Mouse (Mus musculus): ENCODE data around the gene Enkd1. TPM values are rescaled to one million over a fixed set of nuclear protein-coding genes. Genes with fewer than 3 reads are reported as not detected.

The Enkd1 gene
- polyA plus RNA-seq, 1 experiment from 2014 or later, result 8.2 TPM

DNA sequence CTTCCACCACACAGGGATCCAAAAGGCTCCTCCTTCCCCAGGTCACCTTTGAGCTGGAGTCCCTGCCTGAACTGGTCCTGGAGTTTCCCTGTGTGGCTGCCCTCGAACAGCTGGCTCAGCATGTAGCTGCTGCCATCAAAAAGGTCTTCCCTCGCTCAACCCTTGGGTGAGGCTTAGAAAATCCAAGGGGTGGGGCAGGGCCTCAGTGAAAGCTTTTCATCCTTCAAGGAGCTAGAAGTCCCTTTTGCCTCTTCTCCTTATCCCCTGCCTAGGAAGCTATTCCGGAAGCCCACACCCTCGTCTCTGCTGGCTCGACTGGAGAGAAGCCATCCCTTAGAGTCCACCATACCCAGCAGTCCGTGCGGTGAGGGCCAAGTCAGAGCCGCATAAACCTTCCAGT lies 20.5 kb downstream of the Enkd1 start:
- Histone ChIP-seq H3K27ac (ENCODE audit: low read length) (no peak overlapping the region), H3K9me3 (ENCODE audit: low read length) (no peaks in the 10 kb centered on the region), H3K9ac (replicated peaks; ENCODE audit: low read depth) (no peak overlapping the region), H3K4me2 (replicated peaks; ENCODE audit: low read depth, low read length) (no peak overlapping the region), H3K4me3 (ENCODE audit: low read depth, low read length) (no peak overlapping the region), H3K27me3 (replicated peaks; ENCODE audit: insufficient read depth, low read length) (no peaks in the 10 kb centered on the region), H3K36me3 (ENCODE audit: insufficient read depth, low read length) (0 out of 2 replicates have a peak, but pooled peaks cover 4% of the 10 kb centered on the region), H3K4me1 (ENCODE audit: insufficient read depth, low read depth, low read length) (no peaks in the 10 kb centered on the region)
- ATAC-seq (no peak), DNase-seq (ENCODE audit: low spot score) (no peak)
- TF ChIP-seq CTCF (IDR thresholded peaks at IDR 0.05), result no peak
- no peak for TF ChIP-seq EP300 (IDR thresholded peaks at IDR 0.05)
- 50% methylated on average over 8 of the region's 8 CpGs for WGBS

DNA sequence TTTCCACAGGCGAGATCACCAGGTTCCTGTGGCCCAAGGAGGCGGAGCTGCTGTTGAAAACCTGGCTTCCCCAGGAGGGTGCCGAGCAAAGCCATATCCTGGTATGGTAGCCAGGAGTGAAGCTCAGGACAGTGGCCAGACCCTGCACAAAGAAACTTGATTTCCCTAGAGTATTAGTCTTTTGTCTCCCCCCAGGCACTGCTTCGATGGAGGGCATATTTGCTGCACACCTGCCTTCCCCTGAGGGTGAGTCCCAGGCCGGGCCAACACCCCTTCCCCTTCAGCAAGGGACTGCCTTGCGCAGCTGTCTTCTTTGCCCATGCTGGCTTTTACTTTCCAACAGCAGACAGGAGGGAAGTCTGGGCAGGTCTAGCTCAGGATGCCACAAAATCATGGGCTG lies 21.5 kb downstream of the Enkd1 start:
- H3K4me2 ChIP-seq (replicated peaks; ENCODE audit: low read depth, low read length), result no peak overlapping the region

DNA sequence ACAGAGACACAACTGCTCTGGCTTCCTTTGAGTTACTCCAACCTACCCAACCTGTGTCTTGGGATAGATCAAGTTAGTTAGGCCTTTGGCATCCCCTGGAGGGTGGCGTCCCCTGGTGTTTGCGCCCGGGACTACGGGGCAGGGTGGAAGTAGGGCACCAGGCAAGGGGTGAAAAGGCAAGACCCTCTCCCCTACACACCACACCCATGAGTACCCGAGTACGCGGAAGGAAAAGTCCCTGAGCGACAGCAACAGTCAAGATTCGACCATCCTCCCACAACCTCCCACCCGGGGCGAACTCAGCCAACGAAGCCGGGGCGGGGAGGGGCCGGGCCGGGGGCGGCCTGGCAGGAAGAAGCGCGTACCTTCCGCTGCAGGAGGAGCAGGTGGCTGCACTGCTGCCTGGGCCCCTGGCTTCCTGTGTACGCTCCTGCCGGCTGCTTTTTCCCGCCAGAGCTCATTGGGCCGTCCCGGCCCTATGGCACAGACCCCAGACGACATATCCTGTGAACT lies 22.2 kb downstream of the Enkd1 start, which contains the start of gene Carmil2:
Gene Carmil2 (plus strand): TSS at position 479 of the 513 bp plus-strand sequence.
- no peak within 1 kb of the TSS; the same call in 1 of the 2 replicates for H3K4me3 ChIP-seq (ENCODE audit: low read depth, low read length)
- no peaks in the 10 kb centered on the region for H3K9me3 ChIP-seq (ENCODE audit: low read length)
- WGBS, result 11% methylated on average over 17 of the region's 26 CpGs
- H3K36me3 ChIP-seq (ENCODE audit: insufficient read depth, low read length), result peaks cover 18% of the 10 kb centered on the region; the same call in 1 of the 2 replicates
- no peaks in the 10 kb centered on the region for H3K4me1 ChIP-seq (ENCODE audit: insufficient read depth, low read depth, low read length)
- peak within 1 kb of the TSS; percentile 43 for H3K4me2 ChIP-seq (replicated peaks; ENCODE audit: low read depth, low read length)
- no peak within 1 kb of the TSS for H3K27ac ChIP-seq (ENCODE audit: low read length)
- H3K27me3 ChIP-seq (replicated peaks; ENCODE audit: insufficient read depth, low read length), result no peaks in the 10 kb centered on the region
- H3K9ac ChIP-seq (replicated peaks; ENCODE audit: low read depth), result no peak within 1 kb of the TSS
- DNase-seq (ENCODE audit: low spot score) (peak; percentile 42), ATAC-seq (peak; percentile 61)
- peak; percentile 85 for TF ChIP-seq CTCF (IDR thresholded peaks at IDR 0.05)
- no peak for TF ChIP-seq EP300 (IDR thresholded peaks at IDR 0.05)

More for the DNA sequence above, 21.5 kb downstream of the Enkd1 start:
- Histone ChIP-seq H3K9ac (replicated peaks; ENCODE audit: low read depth) (no peak overlapping the region), H3K9me3 (ENCODE audit: low read length) (no peaks in the 10 kb centered on the region), H3K4me1 (ENCODE audit: insufficient read depth, low read depth, low read length) (no peaks in the 10 kb centered on the region), H3K36me3 (ENCODE audit: insufficient read depth, low read length) (peaks cover 12% of the 10 kb centered on the region; the same call in 1 of the 2 replicates), H3K27ac (ENCODE audit: low read length) (no peak overlapping the region), H3K4me3 (ENCODE audit: low read depth, low read length) (no peak overlapping the region), H3K27me3 (replicated peaks; ENCODE audit: insufficient read depth, low read length) (no peaks in the 10 kb centered on the region)
- DNase-seq (ENCODE audit: low spot score) (no peak), ATAC-seq (no peak)
- no peak for TF ChIP-seq EP300 (IDR thresholded peaks at IDR 0.05)
- no peak for TF ChIP-seq CTCF (IDR thresholded peaks at IDR 0.05)
- WGBS, result 64% methylated on average over 6 of the region's 6 CpGs

DNA sequence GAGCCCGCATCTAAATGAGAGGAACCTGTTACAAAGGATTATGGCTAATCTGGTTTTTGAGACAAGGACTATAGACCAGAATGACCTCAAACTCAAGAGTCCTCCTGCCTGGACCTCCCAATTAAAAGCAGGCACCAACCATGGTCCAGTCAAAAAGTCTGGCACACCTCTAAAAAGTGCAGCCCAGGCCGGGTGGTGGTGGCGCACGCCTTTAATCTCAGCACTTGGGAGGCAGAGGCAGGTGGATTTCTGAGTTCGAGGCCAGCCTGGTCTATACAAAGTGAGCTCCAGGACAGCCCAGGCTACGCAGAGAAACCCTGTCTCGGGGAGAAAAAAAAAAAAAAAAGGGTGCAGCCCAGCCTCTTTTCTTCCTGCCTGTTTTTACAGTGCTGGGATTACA lies 22.7 kb downstream of the Enkd1 start:
- 71% methylated on average over 7 of the region's 7 CpGs for WGBS
- no peak overlapping the region for H3K4me2 ChIP-seq (replicated peaks; ENCODE audit: low read depth, low read length)
- H3K4me3 ChIP-seq (ENCODE audit: low read depth, low read length), result no peak overlapping the region
- H3K9ac ChIP-seq (replicated peaks; ENCODE audit: low read depth), result no peak overlapping the region
- H3K27me3 ChIP-seq (replicated peaks; ENCODE audit: insufficient read depth, low read length), result no peaks in the 10 kb centered on the region
- no peaks in the 10 kb centered on the region for H3K4me1 ChIP-seq (ENCODE audit: insufficient read depth, low read depth, low read length)
- TF ChIP-seq CTCF (IDR thresholded peaks at IDR 0.05) (no peak), EP300 (IDR thresholded peaks at IDR 0.05) (no peak)
- ATAC-seq (no peak), DNase-seq (ENCODE audit: low spot score) (no peak)
- peaks cover 24% of the 10 kb centered on the region for H3K36me3 ChIP-seq (ENCODE audit: insufficient read depth, low read length)
- H3K27ac ChIP-seq (ENCODE audit: low read length), result no peak overlapping the region
- no peaks in the 10 kb centered on the region for H3K9me3 ChIP-seq (ENCODE audit: low read length)

DNA sequence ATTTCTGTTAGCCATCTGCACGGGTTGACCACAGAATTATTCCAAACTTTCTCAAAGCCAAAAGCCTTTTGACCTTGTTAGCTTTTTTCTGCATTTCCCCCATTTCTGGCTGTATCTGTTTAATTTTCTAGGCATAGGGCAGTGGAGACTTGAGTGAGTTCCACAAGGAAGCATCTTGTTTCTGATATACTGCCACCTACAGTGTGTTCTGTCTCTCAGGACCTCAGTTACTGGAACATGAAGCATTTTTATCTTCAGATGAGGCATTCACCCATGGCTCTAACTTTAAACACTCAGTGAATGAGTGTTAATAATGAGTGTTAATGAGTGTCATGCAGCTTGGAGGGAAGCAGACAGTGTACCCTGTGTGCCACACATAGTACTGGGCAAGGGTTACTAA lies 30.1 kb downstream of the Enkd1 start:
- ATAC-seq (no peak), DNase-seq (ENCODE audit: low spot score) (no peak)
- H3K36me3 ChIP-seq (ENCODE audit: insufficient read depth, low read length), result peaks cover 67% of the 10 kb centered on the region
- 79% methylated on average over 1 of the region's 1 CpGs for WGBS
- H3K9ac ChIP-seq (replicated peaks; ENCODE audit: low read depth), result no peak overlapping the region
- H3K4me1 ChIP-seq (ENCODE audit: insufficient read depth, low read depth, low read length), result no peaks in the 10 kb centered on the region
- no peak overlapping the region for H3K27ac ChIP-seq (ENCODE audit: low read length)
- H3K9me3 ChIP-seq (ENCODE audit: low read length), result no peaks in the 10 kb centered on the region
- no peak overlapping the region for H3K4me3 ChIP-seq (ENCODE audit: low read depth, low read length)
- no peaks in the 10 kb centered on the region for H3K27me3 ChIP-seq (replicated peaks; ENCODE audit: insufficient read depth, low read length)
- no peak overlapping the region for H3K4me2 ChIP-seq (replicated peaks; ENCODE audit: low read depth, low read length)
- TF ChIP-seq CTCF (IDR thresholded peaks at IDR 0.05), result peak; percentile 38
- no peak for TF ChIP-seq EP300 (IDR thresholded peaks at IDR 0.05)

DNA sequence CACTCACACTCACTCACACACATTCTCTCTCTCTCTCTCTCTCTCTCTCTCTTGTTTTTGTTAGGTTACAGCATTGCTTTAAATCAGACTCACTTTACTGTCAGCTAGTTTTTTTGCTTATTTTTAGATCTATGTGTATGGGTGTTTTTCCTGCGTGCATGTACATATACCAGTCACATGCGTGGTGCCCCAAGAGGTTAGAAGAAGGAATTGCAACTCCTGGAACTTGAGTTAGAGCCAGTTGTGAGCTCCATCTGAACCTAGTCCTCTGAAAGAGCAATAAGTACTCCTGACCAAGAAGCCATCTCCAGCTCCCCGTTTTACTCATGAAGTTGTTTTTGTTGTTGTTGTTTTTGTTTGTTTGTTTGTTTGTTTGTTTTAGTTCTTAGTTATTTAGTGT lies 46.8 kb downstream of the Enkd1 start:
- Histone ChIP-seq H3K36me3 (ENCODE audit: insufficient read depth, low read length) (peaks cover 21% of the 10 kb centered on the region; the same call in 1 of the 2 replicates), H3K4me1 (ENCODE audit: insufficient read depth, low read depth, low read length) (no peaks in the 10 kb centered on the region), H3K4me3 (ENCODE audit: low read depth, low read length) (no peak overlapping the region), H3K9me3 (ENCODE audit: low read length) (no peaks in the 10 kb centered on the region), H3K4me2 (replicated peaks; ENCODE audit: low read depth, low read length) (no peak overlapping the region), H3K27me3 (replicated peaks; ENCODE audit: insufficient read depth, low read length) (no peaks in the 10 kb centered on the region), H3K27ac (ENCODE audit: low read length) (no peak overlapping the region), H3K9ac (replicated peaks; ENCODE audit: low read depth) (no peak overlapping the region)
- peak; percentile 62 for ATAC-seq
- WGBS, result 63% methylated on average over 3 of the region's 3 CpGs
- peak; percentile 81 for DNase-seq (ENCODE audit: low spot score)
- no peak for TF ChIP-seq EP300 (IDR thresholded peaks at IDR 0.05)
- TF ChIP-seq CTCF (IDR thresholded peaks at IDR 0.05), result peak; percentile 73

DNA sequence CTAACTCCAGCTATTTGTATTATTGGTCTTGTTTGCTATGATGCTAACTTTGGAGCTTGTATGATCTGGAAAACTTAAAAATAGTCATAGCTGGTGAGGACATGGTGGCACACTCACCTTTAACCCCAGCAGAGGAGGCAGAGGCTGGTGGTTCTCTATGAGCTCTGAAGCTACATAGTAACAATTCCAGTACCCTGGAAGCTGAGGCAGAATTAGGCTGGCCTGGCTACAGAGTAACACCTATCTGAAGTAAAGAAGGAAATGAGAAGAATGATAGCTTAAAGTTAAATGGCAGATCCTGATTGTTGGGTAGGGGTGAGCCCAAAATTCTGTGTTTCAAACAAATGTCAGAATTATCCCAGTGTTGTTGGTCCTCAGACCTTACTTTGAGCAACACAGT lies 50.4 kb downstream of the Enkd1 start:
- no peak for ATAC-seq
- Histone ChIP-seq H3K36me3 (ENCODE audit: insufficient read depth, low read length) (no peaks in the 10 kb centered on the region), H3K9ac (replicated peaks; ENCODE audit: low read depth) (no peak overlapping the region), H3K4me1 (ENCODE audit: insufficient read depth, low read depth, low read length) (no peaks in the 10 kb centered on the region), H3K27me3 (replicated peaks; ENCODE audit: insufficient read depth, low read length) (no peaks in the 10 kb centered on the region), H3K4me3 (ENCODE audit: low read depth, low read length) (no peak overlapping the region), H3K9me3 (ENCODE audit: low read length) (no peaks in the 10 kb centered on the region), H3K4me2 (replicated peaks; ENCODE audit: low read depth, low read length) (no peak overlapping the region), H3K27ac (ENCODE audit: low read length) (no peak overlapping the region)
- no peak for TF ChIP-seq CTCF (IDR thresholded peaks at IDR 0.05)
- TF ChIP-seq EP300 (IDR thresholded peaks at IDR 0.05), result no peak
- DNase-seq (ENCODE audit: low spot score), result no peak

Other genes with a start within 250 kb of the Enkd1 start
- gene Tppp3, start 236.7 kb downstream of the Enkd1 start, polyA plus RNA-seq (2015; fragmentation: Nextera tagmentation; extraction: Ambion mirVana), result 675 and 696 TPM in 2 replicates
- 40.6 and 41.7 TPM in 2 replicates for gene Zdhhc1, start 211.3 kb downstream of the Enkd1 start, polyA plus RNA-seq (2015; fragmentation: Nextera tagmentation; extraction: Ambion mirVana)
- gene Hsd11b2, start 189.5 kb downstream of the Enkd1 start, polyA plus RNA-seq (2015; fragmentation: Nextera tagmentation; extraction: Ambion mirVana), result 1.8 and 2.9 TPM in 2 replicates
- gene Atp6v0d1, start 142.2 kb downstream of the Enkd1 start, polyA plus RNA-seq (2015; fragmentation: Nextera tagmentation; extraction: Ambion mirVana), result 141 and 146 TPM in 2 replicates
- gene Ripor1, start 103.0 kb downstream of the Enkd1 start, polyA plus RNA-seq (2015; fragmentation: Nextera tagmentation; extraction: Ambion mirVana), result 25.5 and 28.5 TPM in 2 replicates
- 71.3 and 73.6 TPM in 2 replicates for gene Ctcf, start 71.6 kb downstream of the Enkd1 start, polyA plus RNA-seq (2015; fragmentation: Nextera tagmentation; extraction: Ambion mirVana)
- gene Agrp, start 70.8 kb downstream of the Enkd1 start, polyA plus RNA-seq (2015; fragmentation: Nextera tagmentation; extraction: Ambion mirVana), result 0.44 and 0.75 TPM in 2 replicates
- 0.26 and 0.35 TPM in 2 replicates for gene Carmil2, start 21.9 kb downstream of the Enkd1 start, polyA plus RNA-seq (2015; fragmentation: Nextera tagmentation; extraction: Ambion mirVana)
- 40.5 and 45.8 TPM in 2 replicates for gene Acd, start 7.1 kb downstream of the Enkd1 start, polyA plus RNA-seq (2015; fragmentation: Nextera tagmentation; extraction: Ambion mirVana)
- 14.8 and 16.6 TPM in 2 replicates for gene Pard6a, start 7.1 kb downstream of the Enkd1 start, polyA plus RNA-seq (2015; fragmentation: Nextera tagmentation; extraction: Ambion mirVana)
- gene 4933405L10Rik, start 555 bp downstream of the Enkd1 start, polyA plus RNA-seq (2015; fragmentation: Nextera tagmentation; extraction: Ambion mirVana), result not detected in 2 replicates
- 19.5 and 24.4 TPM in 2 replicates for gene Gfod2, start 50.5 kb upstream of the Enkd1 start, polyA plus RNA-seq (2015; fragmentation: Nextera tagmentation; extraction: Ambion mirVana)
- gene Ranbp10, start 119.1 kb upstream of the Enkd1 start, polyA plus RNA-seq (2015; fragmentation: Nextera tagmentation; extraction: Ambion mirVana), result 10.5 and 10.9 TPM in 2 replicates
- gene Tsnaxip1, start 119.5 kb upstream of the Enkd1 start, polyA plus RNA-seq (2015; fragmentation: Nextera tagmentation; extraction: Ambion mirVana), result 2.9 and 3.7 TPM in 2 replicates
- 14.3 and 15.9 TPM in 2 replicates for gene Cenpt, start 145.1 kb upstream of the Enkd1 start, polyA plus RNA-seq (2015; fragmentation: Nextera tagmentation; extraction: Ambion mirVana)
- 46.3 and 50.1 TPM in 2 replicates for gene Thap11, start 146.9 kb upstream of the Enkd1 start, polyA plus RNA-seq (2015; fragmentation: Nextera tagmentation; extraction: Ambion mirVana)
- 82.3 and 97.4 TPM in 2 replicates for gene Nutf2, start 152.4 kb upstream of the Enkd1 start, polyA plus RNA-seq (2015; fragmentation: Nextera tagmentation; extraction: Ambion mirVana)
- gene Edc4, start 172.7 kb upstream of the Enkd1 start, polyA plus RNA-seq (2015; fragmentation: Nextera tagmentation; extraction: Ambion mirVana), result 17.4 and 19.8 TPM in 2 replicates
- gene Nrn1l, start 185.4 kb upstream of the Enkd1 start, polyA plus RNA-seq (2015; fragmentation: Nextera tagmentation; extraction: Ambion mirVana), result 0.27 and 0.48 TPM in 2 replicates
- 19.0 and 21.5 TPM in 2 replicates for gene Pskh1, start 192.2 kb upstream of the Enkd1 start, polyA plus RNA-seq (2015; fragmentation: Nextera tagmentation; extraction: Ambion mirVana)
- 0.42 and 0.54 TPM in 2 replicates for gene Ctrl, start 225.7 kb upstream of the Enkd1 start, polyA plus RNA-seq (2015; fragmentation: Nextera tagmentation; extraction: Ambion mirVana)
- gene Psmb10, start 230.2 kb upstream of the Enkd1 start, polyA plus RNA-seq (2015; fragmentation: Nextera tagmentation; extraction: Ambion mirVana), result 75.9 and 77.2 TPM in 2 replicates
- 0.63 and 0.74 TPM in 2 replicates for gene Lcat, start 235.2 kb upstream of the Enkd1 start, polyA plus RNA-seq (2015; fragmentation: Nextera tagmentation; extraction: Ambion mirVana)